Mouse (Mus musculus): ENCODE measurements around the gene Nfkbiz. TPM values are rescaled to one million over a fixed set of nuclear protein-coding genes. Genes with fewer than 3 reads are reported as not detected.
A peak's percentile ranks its signal among the peaks of the same experiment; 100 is the strongest.

Nfkbiz gene
- total and polyA plus RNA-seq, 3 experiments: 1.3 to 2.4 TPM; not detected in 1

DNA sequence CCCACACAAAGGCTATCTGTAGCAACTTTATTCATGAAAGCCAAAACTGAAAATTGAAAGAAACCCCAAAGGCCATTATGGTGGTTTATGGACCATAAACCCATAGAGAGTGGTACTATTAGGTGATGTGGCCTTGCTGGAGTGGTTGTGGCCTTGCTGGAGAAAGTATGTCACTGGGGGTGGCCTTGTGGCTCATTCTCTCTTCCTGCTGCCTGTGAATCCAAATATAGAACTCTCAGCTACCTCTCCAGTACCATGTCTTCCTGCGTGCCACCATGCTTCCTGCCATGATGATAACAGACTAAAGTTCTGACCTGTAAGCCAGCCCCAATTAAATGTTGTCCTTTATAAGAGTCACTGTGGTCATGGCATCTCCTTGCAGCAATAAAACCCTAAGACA lies 33.9 kb downstream of the Nfkbiz start:
- Histone ChIP-seq H3K27me3 (ENCODE audit: control insufficient read depth in 1 of 2, insufficient read depth in 2 of 2, low read length in 2 of 2) (no peaks in the 10 kb centered on the region), H3K9me3 (replicated peaks; ENCODE audit: insufficient read depth, low read length) (no peaks in the 10 kb centered on the region), H3K4me3 (ENCODE audit: control insufficient read depth in 1 of 2, insufficient read depth in 1 of 2, low read depth in 2 of 2, low read length in 2 of 2) (no peak overlapping the region), H3K36me3 (ENCODE audit: control insufficient read depth in 1 of 2, insufficient read depth in 2 of 2, low read length in 2 of 2) (no peaks in the 10 kb centered on the region; a peak in 1 of 4 replicates), H3K79me2 (ENCODE audit: control insufficient read depth, insufficient read depth, low read length, poor library complexity) (no peaks in the 10 kb centered on the region), H3K27ac (ENCODE audit: control insufficient read depth, low read depth, low read length) (no peak overlapping the region), H3K9ac (ENCODE audit: control insufficient read depth, low read depth, low read length, poor library complexity, severe bottlenecking) (no peak overlapping the region), H3K4me1 (ENCODE audit: control insufficient read depth in 1 of 2, insufficient read depth in 2 of 2, low read length in 2 of 2) (0 out of 4 replicates have a peak, but pooled peaks cover 0 to 2% of the 10 kb centered on the region in 2 experiments)
- no peak for DNase-seq (ENCODE audit: low read depth, low spot score)
- TF ChIP-seq UBTF (IDR thresholded peaks at IDR 0.05; ENCODE audit: borderline replicate concordance, insufficient read depth, low read depth, low read length) (no peak), BHLHE40 (IDR thresholded peaks at IDR 0.05; ENCODE audit: borderline replicate concordance, low read depth, low read length) (no peak), MEF2A (IDR thresholded peaks at IDR 0.05; ENCODE audit: extremely low read depth, insufficient replicate concordance, low read depth, low read length, poor library complexity, severe bottlenecking) (no peak), USF1 (IDR thresholded peaks at IDR 0.05; ENCODE audit: low read depth, low read length) (no peak), E2F4 (IDR thresholded peaks at IDR 0.05; ENCODE audit: borderline replicate concordance, low read depth, low read length) (no peak), EP300 (IDR thresholded peaks at IDR 0.05; ENCODE audit: low read depth in 1 of 2, low read length in 2 of 2) (no peak), GATA1 (IDR thresholded peaks at IDR 0.05; ENCODE audit: low read depth, low read length) (no peak), HCFC1 (IDR thresholded peaks at IDR 0.05; ENCODE audit: low read depth, low read length) (no peak), CHD1 (IDR thresholded peaks at IDR 0.05; ENCODE audit: low read depth, low read length) (no peak), POLR2AphosphoS5 (IDR thresholded peaks at IDR 0.05; ENCODE audit: borderline replicate concordance, low read depth, low read length) (no peak), USF2 (IDR thresholded peaks at IDR 0.05; ENCODE audit: borderline replicate concordance in 1 of 2, insufficient read depth in 1 of 2, low read depth in 1 of 2, low read length in 2 of 2) (no peak), MAFK (IDR thresholded peaks at IDR 0.05; ENCODE audit: borderline replicate concordance, low read depth, low read length) (no peak), KAT2A (conservative IDR thresholded peaks at IDR 0.05; ENCODE audit: low read depth, low read length) (no peak), TBP (IDR thresholded peaks at IDR 0.05; ENCODE audit: low read depth, low read length) (no peak), CHD2 (IDR thresholded peaks at IDR 0.05; ENCODE audit: low read length) (no peak), MYB (IDR thresholded peaks at IDR 0.05; ENCODE audit: low read depth, low read length) (no peak), ZNF384 (IDR thresholded peaks at IDR 0.05; ENCODE audit: low read depth, low read length) (no peak), ZKSCAN1 (IDR thresholded peaks at IDR 0.05; ENCODE audit: low read depth, low read length) (no peak), GABPA (IDR thresholded peaks at IDR 0.05; ENCODE audit: low read depth, low read length) (no peak), MXI1 (IDR thresholded peaks at IDR 0.05; ENCODE audit: low read depth, low read length) (no peak)

- H3K36me3 ChIP-seq (ENCODE audit: control insufficient read depth in 1 of 2, insufficient read depth in 2 of 2, low read length in 2 of 2): no peaks in the 10 kb centered on the region
These were observed 37.1 kb downstream of the Nfkbiz start for GRCm38 (mm10) chr16:55801629-55802028.

More at GRCm38 (mm10) chr16:55801629-55802028, 37.1 kb downstream of the Nfkbiz start:
- TF ChIP-seq BHLHE40 (IDR thresholded peaks at IDR 0.05; ENCODE audit: borderline replicate concordance, low read depth, low read length): no peak
- 0 out of 2 replicates have a peak, but pooled peaks have one; percentile 14 for TF ChIP-seq ZNF384 (IDR thresholded peaks at IDR 0.05; ENCODE audit: low read depth, low read length)
- TF ChIP-seq TAL1 (IDR thresholded peaks at IDR 0.05; ENCODE audit: low read length): no peak
- no peak for TF ChIP-seq HCFC1 (IDR thresholded peaks at IDR 0.05; ENCODE audit: low read depth, low read length)
- Histone ChIP-seq H3K4me1 (ENCODE audit: control insufficient read depth in 1 of 2, insufficient read depth in 2 of 2, low read length in 2 of 2) (no peaks in the 10 kb centered on the region), H3K27me3 (ENCODE audit: control insufficient read depth in 1 of 2, insufficient read depth in 2 of 2, low read length in 2 of 2) (no peaks in the 10 kb centered on the region), H3K9me3 (replicated peaks; ENCODE audit: insufficient read depth, low read length) (no peaks in the 10 kb centered on the region), H3K27ac (ENCODE audit: control insufficient read depth, low read depth, low read length) (no peak overlapping the region), H3K4me3 (ENCODE audit: control insufficient read depth in 1 of 2, insufficient read depth in 1 of 2, low read depth in 2 of 2, low read length in 2 of 2) (no peak overlapping the region), H3K79me2 (ENCODE audit: control insufficient read depth, insufficient read depth, low read length, poor library complexity) (no peaks in the 10 kb centered on the region), H3K9ac (ENCODE audit: control insufficient read depth, low read depth, low read length, poor library complexity, severe bottlenecking) (no peak overlapping the region)
- DNase-seq (ENCODE audit: low read depth, low spot score): no peak
